Mouse (Mus musculus) stomach, postnatal 0 days (tissue): ENCODE measurements around the gene Cd36.
"Not testable (repeated sequence)": the region's sequence is repeated elsewhere in the genome, so short reads cannot be mapped to it uniquely, and the experiment has no call there.

Source experiments
- CTCF ChIP-seq: IDR thresholded peaks from 2 replicates; pipeline ENCODE4 v1.5.1; 2016; ENCODE audit warnings: antibody characterized with exemption, low read depth, mild to moderate bottlenecking, moderate library complexity
- EP300 ChIP-seq: optimal IDR thresholded peaks from 2 replicates; pipeline ENCODE3; 2016; ENCODE audit warnings: antibody characterized with exemption

- TF ChIP-seq CTCF, EP300: not testable (repeated sequence)
Observed at GRCm38 (mm10) chr5:17897641-17898040, 9.0 kb upstream of the Cd36 start.
